ENCODE assay signal across 10 mouse cellular contexts in the genomic region with DNA sequence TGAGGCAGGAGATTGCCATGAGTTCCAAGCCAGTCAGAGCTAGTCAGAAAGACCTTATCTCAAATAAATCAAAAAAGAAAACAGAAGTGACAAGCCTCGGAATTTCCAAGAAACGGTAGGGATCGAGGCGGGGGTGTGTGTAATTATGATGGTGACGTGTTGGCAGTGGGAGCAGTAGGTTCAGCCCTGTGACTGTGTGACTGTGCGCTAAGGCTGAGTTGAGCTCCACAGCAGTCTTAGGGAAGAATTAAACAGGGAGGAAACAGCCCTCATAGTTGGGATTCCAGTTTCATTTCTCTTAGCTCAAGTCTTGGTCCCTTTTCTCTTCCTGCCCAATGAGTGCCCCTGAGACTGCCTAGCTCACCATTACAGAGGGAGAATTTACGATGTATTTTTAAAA.
DNase-seq lines count a peak whose midpoint lies in the region; ATAC-seq and TF ChIP-seq lines count a peak whose summit lies in the region.
"Had no signal": no experiment of that assay in that cellular context is flagged by ENCODE, and none has a peak within 500 bp of the region (broad histone marks: within the 10 kb centered on the region; RNA-seq: fewer than 3 reads in every experiment).

No protein-coding gene starts in this region.

- H3K27me3 ChIP-seq in embryonic facial prominence, embryonic 10.5 days (replicated peaks; ENCODE audit: low read depth, poor library complexity, severe bottlenecking), result no peaks in the 10 kb centered on the region
- no peaks in the 10 kb centered on the region for H3K27me3 ChIP-seq in intestine, embryonic 16.5 days (replicated peaks; ENCODE audit: control insufficient read depth, insufficient read depth, low read length)
- no peaks in the 10 kb centered on the region for H3K27me3 ChIP-seq in lung, postnatal 0 days (replicated peaks; ENCODE audit: insufficient read depth, low read length)
- no peaks in the 10 kb centered on the region for H3K27me3 ChIP-seq in hindbrain, embryonic 10.5 days (ENCODE audit: insufficient read depth, poor library complexity, severe bottlenecking)
- H3K27me3 ChIP-seq: midbrain, embryonic 13.5 days had no signal

- TF ChIP-seq CTCF in lung, postnatal 0 days (IDR thresholded peaks at IDR 0.05), result no peak

- H3K4me1 ChIP-seq in embryonic facial prominence, embryonic 10.5 days, result peaks cover 36% of the 10 kb centered on the region
- H3K4me1 ChIP-seq in intestine, embryonic 16.5 days (ENCODE audit: control insufficient read depth, insufficient read depth, low read length), result peaks cover 27% of the 10 kb centered on the region
- peaks cover 11% of the 10 kb centered on the region; the same call in 1 of the 2 replicates for H3K4me1 ChIP-seq in lung, postnatal 0 days (ENCODE audit: insufficient read depth, low read depth, low read length)
- peaks cover 14% of the 10 kb centered on the region for H3K4me1 ChIP-seq in hindbrain, embryonic 10.5 days (replicated peaks)

- 0 out of 2 replicates have a peak overlapping the region, but pooled peaks have one; percentile 14 for H3K27ac ChIP-seq in embryonic facial prominence, embryonic 10.5 days (replicated peaks)
- H3K27ac ChIP-seq in intestine, embryonic 16.5 days (ENCODE audit: low read length), result peak overlapping the region; percentile 61; the same call in 1 of the 2 replicates
- H3K27ac ChIP-seq in lung, postnatal 0 days (ENCODE audit: low read length), result peak overlapping the region; percentile 51; the same call in 1 of the 2 replicates
- H3K27ac ChIP-seq in hindbrain, embryonic 10.5 days, result no peak overlapping the region
- H3K27ac ChIP-seq: midbrain, embryonic 13.5 days had no signal

- peak overlapping the region; percentile 29 for H3K4me2 ChIP-seq in intestine, embryonic 16.5 days (ENCODE audit: low read depth, low read length)
- peak overlapping the region; percentile 23 for H3K4me2 ChIP-seq in lung, postnatal 0 days (replicated peaks; ENCODE audit: low read depth, low read length)
- H3K4me2 ChIP-seq: midbrain, embryonic 13.5 days had no signal

- H3K4me3 ChIP-seq in embryonic facial prominence, embryonic 10.5 days, result no peak overlapping the region
- no peak overlapping the region for H3K4me3 ChIP-seq in intestine, embryonic 16.5 days (ENCODE audit: low read length)
- no peak overlapping the region for H3K4me3 ChIP-seq in lung, postnatal 0 days (ENCODE audit: low read depth, low read length)
- H3K4me3 ChIP-seq in hindbrain, embryonic 10.5 days, result no peak overlapping the region
- H3K4me3 ChIP-seq: midbrain, embryonic 13.5 days had no signal

- H3K36me3 ChIP-seq in embryonic facial prominence, embryonic 10.5 days (replicated peaks), result no peaks in the 10 kb centered on the region
- no peaks in the 10 kb centered on the region for H3K36me3 ChIP-seq in intestine, embryonic 16.5 days (ENCODE audit: control insufficient read depth, insufficient read depth, low read length)
- no peaks in the 10 kb centered on the region for H3K36me3 ChIP-seq in lung, postnatal 0 days (ENCODE audit: insufficient read depth, low read length)
- no peaks in the 10 kb centered on the region for H3K36me3 ChIP-seq in hindbrain, embryonic 10.5 days
- H3K36me3 ChIP-seq: midbrain, embryonic 13.5 days had no signal

- WGBS in embryonic facial prominence, embryonic 10.5 days, result 57% methylated on average over 7 of the region's 7 CpGs
- WGBS in intestine, embryonic 16.5 days, result 18% methylated on average over 7 of the region's 7 CpGs
- 19% methylated on average over 7 of the region's 7 CpGs for WGBS in lung, postnatal 0 days
- WGBS in hindbrain, embryonic 10.5 days, result 68% methylated on average over 7 of the region's 7 CpGs

- H3K9me3 ChIP-seq in embryonic facial prominence, embryonic 10.5 days, result no peaks in the 10 kb centered on the region
- H3K9me3 ChIP-seq in intestine, embryonic 16.5 days (ENCODE audit: control insufficient read depth, low read length), result no peaks in the 10 kb centered on the region
- no peaks in the 10 kb centered on the region for H3K9me3 ChIP-seq in lung, postnatal 0 days (ENCODE audit: low read length)
- no peaks in the 10 kb centered on the region for H3K9me3 ChIP-seq in hindbrain, embryonic 10.5 days
- H3K9me3 ChIP-seq: midbrain, embryonic 13.5 days had no signal

- intact Hi-C loops in left cerebral cortex, postnatal 14 days (cut with DNase I), result no loop called here

- 0 out of 2 replicates have a peak, but pooled peaks have one; percentile 22 for TF ChIP-seq EP300 in lung, postnatal 0 days (IDR thresholded peaks at IDR 0.05)

- peak; percentile 57 for DNase-seq in NIH3T3 (ENCODE audit: low read depth)
- DNase-seq in embryonic facial prominence, embryonic 10.5 days (ENCODE audit: low spot score), result no peak
- peak; percentile 68 for DNase-seq in lung, postnatal 0 days (ENCODE audit: low spot score)
- no peak for DNase-seq in hindbrain, embryonic 10.5 days (ENCODE audit: low spot score)
- DNase-seq in layer of hippocampus, postnatal 36 days, result no peak
- no peak for DNase-seq in natural killer cell, adult 2 months (ENCODE audit: low spot score in 2 of 2)
- no peak for DNase-seq in left cerebral cortex, postnatal 14 days (ENCODE audit: low spot score in 2 of 2)
- DNase-seq: gastrocnemius, postnatal 14 days had no signal

- H3K9ac ChIP-seq in intestine, embryonic 16.5 days (ENCODE audit: low read depth, low read length), result no peak overlapping the region
- no peak overlapping the region for H3K9ac ChIP-seq in lung, postnatal 0 days (replicated peaks; ENCODE audit: low read depth)
- H3K9ac ChIP-seq: midbrain, embryonic 13.5 days had no signal

- peak; percentile 63 for ATAC-seq in intestine, embryonic 16.5 days
- ATAC-seq in lung, postnatal 0 days, result peak; percentile 75
- ATAC-seq: midbrain, embryonic 13.5 days had no signal

Comparison
In these comparisons a context has a peak if more than half of its experiments do, and no peak if none do; other contexts are left out.
1. DNase-seq: peak in NIH3T3 (single experiment) and lung, postnatal 0 days (single experiment); none in embryonic facial prominence, embryonic 10.5 days (single experiment), hindbrain, embryonic 10.5 days (single experiment), layer of hippocampus, postnatal 36 days (0 of 2), natural killer cell, adult 2 months (0 of 2) and left cerebral cortex, postnatal 14 days (0 of 2).